Mouse (Mus musculus) T-helper 2 cell (primary cell): ENCODE results near the gene Lefty1.
"Not testable (repeated sequence)": the region's sequence is repeated elsewhere in the genome, so short reads cannot be mapped to it uniquely, and the experiment has no call there.

ENCODE experiments used
- in situ Hi-C: fragments of 300-600 bp; cut with MboI, MseI; formaldehyde crosslinking; loops from one replicate; pipeline ENCODE4 v1.15.1; 2025; ENCODE audit warnings: high pct_unique_total_duplicates

The Lefty1 gene

DNA sequence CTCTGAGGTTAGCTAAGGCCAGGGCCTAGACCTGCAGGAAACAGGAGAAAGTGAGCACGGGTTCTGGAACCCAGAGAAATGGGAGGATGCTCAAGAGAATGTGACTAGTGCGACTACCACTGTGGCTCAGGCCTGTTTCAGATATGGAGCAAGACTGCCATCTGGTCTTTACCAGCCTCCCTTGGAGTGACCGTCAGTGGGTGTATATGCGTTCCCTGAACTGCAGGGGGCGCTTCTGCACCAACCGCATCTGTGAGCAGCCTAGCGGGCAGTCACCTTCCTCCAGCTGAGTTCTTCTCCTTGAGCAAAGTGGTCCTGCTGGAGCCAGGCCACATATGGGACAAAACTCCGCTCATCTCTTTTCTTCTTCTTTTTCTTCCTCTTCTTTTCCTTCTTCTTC lies 15.1 kb upstream of the Lefty1 start:
- in situ Hi-C loops, result no loop called here

DNA sequence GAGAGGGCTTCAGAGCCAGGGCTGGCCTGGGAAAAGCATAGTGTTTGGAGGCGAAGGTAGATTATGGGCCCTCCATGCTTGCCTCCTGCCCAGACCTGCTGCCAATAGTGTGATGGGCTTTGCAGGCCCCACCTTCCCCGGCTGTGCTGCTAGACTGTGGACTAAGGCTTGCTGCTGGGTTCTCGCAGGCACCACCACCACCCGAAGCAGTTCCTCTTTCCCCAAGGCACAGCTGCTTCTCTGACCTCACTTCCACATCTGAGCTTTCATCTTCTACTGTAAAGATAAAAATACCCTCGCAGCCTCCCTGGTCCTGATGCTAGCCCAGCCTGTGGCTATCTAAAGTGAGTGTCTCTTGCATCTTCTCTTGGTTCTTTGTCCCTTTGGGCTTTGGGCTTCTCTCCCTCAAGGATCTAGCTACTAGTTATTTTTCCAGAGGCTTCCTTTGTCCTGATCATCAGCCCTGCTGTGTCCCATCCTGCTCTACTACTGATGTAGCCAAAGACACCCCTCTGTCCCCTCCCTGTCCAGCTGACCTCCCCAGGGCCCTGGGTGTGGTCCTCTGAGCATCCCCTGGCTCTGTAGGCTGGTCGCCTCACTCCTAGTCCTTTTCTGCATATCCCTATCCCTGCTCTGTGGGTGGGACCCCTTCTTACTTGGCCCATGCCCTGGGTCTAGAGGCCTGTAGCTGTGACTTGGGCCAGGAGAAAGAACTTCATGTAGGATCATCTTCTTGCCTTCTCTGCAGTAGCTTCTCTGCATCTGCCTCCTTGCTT lies 12.4 kb upstream of the Lefty1 start:
- in situ Hi-C loops, result no loop called here

DNA sequence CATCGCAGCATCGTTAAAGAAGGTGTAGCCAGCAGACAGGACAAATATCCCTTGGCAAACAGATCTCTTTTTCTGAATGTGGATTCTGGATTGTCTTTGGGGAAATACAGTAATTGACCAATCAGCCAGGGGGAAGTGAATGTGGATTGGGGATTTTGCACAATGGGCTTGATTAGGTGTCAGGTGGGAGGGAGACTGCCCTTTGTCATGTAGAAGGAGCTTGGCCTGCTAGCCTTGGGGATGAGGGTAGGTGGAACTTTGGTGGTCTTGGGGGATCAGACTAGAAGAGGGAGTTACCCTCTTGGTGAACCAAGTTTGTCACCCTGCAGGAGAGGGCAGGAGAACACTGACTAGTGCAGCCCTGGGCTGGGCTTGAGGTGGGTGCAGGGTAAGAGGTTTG lies 10.1 kb upstream of the Lefty1 start:
- in situ Hi-C loops, result no loop called here

DNA sequence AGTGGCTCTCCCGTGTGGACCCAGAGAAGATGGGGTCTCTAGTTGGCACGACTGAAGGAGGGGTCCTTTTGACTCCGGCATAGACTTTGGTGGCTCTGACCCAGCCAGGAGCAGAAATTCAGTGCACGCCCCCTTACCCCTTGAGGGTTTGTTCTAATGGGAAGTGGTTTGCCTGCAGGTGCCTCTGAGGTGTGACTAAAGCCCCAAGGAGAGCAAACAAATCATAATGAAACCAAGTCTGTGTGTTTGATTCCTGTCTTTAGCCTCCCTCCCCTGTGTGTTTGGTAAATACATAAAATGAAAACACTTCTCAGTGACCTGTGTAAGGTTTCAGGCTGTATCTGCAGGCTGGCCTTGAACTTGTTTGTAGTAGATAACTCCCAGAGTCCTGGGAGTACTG lies 8.5 kb upstream of the Lefty1 start:
- in situ Hi-C loops, result no loop called here

DNA sequence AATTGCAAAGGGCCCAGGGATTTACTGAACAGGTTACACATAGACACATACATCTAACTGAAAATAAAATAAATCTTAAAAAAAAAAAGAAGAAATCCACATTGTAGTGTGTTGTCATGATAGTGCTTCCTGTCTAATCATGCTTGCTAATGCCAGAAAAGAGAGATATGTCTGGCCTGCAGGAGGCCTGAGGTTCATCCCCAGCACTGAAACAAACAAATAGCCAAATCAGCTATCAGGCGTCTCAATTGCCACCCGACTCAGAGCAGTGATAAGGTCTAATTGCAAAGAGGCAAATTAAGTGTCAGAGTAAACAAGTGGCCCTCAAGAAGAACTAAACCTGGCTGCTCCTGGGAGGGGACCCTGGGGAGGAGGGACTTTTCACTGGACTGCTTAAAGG lies 5.2 kb upstream of the Lefty1 start:
- in situ Hi-C loops, result no loop called here

DNA sequence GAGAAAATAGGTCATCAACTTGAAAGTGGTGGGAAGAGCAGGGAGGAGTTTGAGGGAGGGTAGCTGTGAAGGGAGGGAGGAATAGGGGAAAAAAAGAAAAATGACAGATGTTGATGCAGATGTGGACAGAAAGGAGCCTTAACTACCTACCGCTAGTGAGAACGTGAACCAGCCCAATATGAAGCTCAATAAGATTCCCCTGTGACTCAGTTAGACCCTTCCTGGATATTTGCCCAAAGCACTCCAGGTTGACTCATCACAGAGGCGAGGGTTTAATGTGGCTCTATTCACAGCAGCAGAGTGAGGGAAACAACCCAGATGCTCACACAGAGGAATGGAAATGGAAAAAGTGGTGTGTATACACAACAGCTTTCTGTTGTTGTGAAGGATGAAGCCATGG lies 3.7 kb upstream of the Lefty1 start:
- in situ Hi-C loops, result no loop called here

DNA sequence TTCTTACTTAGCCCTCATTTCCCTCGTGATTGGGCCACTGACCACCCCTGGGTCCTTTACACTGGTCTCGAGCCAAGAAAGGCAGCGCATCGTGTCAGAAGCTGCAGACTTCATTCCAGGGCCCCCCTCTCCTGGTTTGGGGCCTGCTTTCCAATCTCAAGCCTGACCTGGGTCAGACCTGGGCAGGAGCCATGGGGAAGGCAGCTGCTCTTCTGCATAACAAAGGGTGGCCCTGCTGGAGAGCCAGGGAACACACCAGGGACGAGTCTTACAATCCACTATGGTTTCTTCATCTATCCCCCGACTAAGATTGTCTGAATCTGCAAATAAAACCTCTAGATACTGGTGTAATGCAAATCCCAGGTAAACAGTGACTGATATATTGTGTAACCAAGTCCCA lies 1.2 kb upstream of the Lefty1 start:
- in situ Hi-C loops, result no loop called here

DNA sequence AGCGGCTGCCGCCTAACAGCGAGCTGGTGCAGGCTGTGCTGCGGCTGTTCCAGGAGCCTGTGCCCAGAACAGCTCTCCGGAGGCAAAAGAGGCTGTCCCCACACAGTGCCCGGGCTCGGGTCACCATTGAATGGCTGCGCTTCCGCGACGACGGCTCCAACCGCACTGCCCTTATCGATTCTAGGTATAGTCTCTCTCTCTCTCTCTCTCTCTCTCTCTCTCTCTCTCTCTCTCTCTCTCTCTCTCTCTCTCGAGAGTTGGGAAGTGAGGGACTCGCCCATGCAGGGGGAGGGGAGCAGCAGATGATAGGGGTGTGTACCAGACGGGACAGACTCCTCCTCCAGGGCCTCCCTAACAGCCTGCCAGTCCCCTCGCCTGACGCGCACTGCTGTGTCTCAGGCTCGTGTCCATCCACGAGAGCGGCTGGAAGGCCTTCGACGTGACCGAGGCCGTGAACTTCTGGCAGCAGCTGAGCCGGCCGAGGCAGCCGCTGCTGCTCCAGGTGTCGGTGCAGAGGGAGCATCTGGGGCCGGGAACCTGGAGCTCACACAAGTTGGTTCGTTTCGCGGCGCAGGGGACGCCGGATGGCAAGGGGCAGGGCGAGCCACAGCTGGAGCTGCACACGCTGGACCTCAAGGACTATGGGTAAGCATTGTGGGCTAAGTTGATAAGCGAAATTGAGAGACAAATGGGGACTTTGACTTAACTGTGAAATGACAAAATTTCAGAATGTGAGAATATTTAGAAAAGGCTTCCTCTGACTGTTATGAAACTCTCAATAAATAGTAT lies 2.0 kb downstream of the Lefty1 start:
- in situ Hi-C loops, result not testable (repeated sequence)

DNA sequence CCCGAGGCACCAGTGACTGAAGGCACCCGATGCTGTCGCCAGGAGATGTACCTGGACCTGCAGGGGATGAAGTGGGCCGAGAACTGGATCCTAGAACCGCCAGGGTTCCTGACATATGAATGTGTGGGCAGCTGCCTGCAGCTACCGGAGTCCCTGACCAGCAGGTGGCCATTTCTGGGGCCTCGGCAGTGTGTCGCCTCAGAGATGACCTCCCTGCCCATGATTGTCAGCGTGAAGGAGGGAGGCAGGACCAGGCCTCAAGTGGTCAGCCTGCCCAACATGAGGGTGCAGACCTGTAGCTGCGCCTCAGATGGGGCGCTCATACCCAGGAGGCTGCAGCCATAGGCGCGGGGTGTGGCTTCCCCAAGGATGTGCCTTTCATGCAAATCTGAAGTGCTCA lies 2.8 kb downstream of the Lefty1 start:
- in situ Hi-C loops, result not testable (repeated sequence)

DNA sequence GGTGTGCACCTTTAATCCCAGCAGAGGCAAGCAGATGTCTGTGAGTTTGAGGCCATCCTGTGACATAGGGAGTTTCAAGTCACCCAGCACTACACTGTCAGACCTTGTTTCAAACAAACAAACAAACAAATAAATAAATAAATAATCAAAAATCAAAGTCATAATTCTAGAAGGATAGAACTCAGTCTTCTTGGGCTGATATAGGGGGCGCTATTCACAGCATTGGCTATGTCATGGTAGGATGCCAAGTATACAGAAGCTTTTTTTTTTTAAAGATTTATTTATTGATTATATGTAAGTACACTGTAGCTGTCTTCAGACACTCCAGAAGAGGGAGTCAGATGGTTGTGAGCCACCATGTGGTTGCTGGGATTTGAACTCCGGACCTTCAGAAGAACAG lies 4.0 kb downstream of the Lefty1 start:
- in situ Hi-C loops, result not testable (repeated sequence)

DNA sequence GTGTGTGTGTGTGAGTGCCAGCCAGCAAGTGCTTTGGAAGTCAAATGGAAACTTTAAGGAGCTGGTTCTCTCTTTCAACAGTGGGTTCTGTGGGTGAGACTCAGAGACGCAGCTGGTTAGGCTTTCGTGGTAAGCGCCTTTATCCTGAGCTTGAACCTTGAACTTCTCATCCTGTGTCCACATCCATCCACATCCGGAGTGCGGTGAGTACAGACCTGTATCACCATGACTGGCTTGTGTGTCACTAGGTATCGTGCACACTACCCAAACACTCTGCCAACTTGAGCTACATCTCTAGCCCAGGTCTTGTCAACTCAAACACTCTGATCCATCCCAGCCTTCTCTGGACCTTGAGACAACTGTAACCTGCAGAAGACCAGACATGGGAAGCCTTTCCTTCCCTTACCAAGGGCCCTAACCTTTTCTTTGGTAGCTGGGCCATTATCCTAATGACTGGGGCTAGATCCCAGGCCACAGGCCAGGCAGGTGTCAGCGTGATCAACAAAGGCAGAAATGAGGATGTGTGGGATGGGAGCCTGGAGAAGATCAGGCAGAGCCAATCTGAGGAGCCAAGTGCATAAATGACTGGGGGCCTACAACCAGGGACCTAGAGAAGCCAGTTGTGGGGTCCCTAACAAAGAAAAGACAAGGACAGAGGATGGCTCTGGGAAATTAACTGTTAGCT lies 6.1 kb downstream of the Lefty1 start:
- in situ Hi-C loops, result loop anchor here (5.0 kb wide), 1 partner anchor 34 kb away; no protein-coding TSS in a partner anchor

DNA sequence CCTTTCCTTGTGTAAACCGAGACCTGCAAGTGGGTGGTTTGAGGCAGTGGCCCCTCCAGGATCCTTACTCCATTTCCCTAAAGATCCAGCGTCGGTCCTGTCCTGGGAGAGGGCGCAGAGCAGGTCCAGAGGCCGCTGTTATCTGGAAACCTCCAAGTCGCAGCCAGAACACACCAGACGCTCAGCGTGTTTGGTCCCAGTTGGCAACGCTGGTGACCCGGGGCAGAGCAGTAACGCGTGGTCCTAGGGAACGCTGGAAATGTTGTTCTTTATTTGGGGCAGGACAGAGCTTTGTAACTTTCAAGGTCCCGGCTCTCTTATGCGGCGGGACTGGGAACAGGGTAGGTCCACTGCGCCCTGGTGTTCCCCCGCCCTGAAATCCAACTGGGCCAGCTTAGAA lies 6.9 kb downstream of the Lefty1 start:
- in situ Hi-C loops, result loop anchor here (5.0 kb wide), 1 partner anchor 34 kb away; no protein-coding TSS in a partner anchor

DNA sequence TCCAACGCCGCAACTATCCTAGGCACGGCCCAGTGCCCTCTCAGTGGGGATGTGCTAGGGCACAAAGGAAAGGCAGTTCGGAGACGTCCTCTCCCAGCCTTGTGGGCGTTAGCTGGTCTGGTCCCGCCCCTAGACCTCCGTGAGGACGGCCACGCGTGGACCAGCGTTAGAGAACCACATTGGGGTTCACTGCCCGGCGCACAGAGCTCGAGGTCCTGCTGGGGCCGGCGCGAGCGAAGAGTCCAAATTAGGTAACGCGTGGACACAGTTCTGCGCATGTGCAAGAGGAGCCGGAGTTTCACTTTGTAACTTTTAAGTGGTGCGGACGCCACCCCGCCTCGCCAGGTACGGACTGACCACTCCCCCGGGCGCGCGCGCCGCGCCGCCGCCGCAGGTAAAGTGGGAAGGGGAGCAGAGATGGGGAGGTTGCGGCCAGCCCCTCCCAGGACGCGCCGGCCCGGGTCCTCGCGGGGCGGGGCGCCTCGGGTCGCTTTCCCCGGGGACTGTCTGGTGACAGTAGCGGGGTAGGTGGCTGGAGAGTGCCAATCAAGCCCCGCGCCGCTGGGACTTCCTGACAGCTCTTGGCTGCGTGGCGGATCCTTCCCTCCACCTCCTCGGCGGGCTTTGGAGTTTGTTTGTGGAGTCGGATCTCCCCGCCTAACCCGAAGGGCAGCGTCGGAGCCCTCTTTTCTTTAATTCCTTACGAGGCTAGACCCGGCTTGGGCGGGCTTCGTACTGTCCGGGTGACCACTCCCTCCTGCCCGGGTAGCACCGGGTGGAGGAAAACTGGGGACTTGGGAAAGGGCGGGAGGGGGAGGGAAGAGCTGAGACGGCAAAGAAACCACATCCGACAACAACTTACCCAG lies 7.6 kb downstream of the Lefty1 start, which contains the start of gene Tmem63a:
Gene Tmem63a (plus strand): TSS at position 179 of the 866 bp plus-strand sequence.
- in situ Hi-C loops, result loop anchor here (5.0 kb wide), 1 partner anchor 35 kb away; no protein-coding TSS in a partner anchor

DNA sequence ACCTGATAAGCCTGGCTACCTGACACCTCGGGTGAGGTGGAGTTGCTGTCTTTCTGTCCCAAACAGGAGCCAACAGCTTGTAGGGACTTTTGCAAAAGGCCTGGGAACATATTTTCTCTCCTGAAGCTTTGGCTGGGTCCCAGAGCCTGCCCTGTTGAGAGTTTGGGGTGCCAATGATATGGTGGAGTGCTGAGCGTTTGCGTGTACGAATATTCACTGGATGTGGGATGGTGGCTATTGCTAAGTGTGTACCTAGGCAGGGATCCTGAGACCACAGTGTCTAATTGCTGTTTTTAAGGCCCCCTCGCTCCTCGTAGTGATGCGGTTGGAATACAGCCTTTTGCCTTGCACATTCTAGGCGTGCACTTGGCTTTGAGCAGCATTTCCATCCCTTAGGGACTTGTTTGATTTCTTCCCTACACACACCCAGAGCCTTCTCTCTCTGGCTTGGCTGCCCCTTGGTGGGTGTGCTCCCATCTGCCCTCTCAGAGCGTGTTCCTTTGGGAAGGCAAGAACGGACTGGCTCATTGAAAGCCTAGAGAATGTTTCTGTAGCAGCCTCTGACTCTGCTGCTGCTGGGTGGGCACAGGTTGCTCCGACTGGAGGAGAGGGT lies 8.3 kb downstream of the Lefty1 start:
- in situ Hi-C loops, result loop anchor here (5.0 kb wide), 1 partner anchor 36 kb away; no protein-coding TSS in a partner anchor

DNA sequence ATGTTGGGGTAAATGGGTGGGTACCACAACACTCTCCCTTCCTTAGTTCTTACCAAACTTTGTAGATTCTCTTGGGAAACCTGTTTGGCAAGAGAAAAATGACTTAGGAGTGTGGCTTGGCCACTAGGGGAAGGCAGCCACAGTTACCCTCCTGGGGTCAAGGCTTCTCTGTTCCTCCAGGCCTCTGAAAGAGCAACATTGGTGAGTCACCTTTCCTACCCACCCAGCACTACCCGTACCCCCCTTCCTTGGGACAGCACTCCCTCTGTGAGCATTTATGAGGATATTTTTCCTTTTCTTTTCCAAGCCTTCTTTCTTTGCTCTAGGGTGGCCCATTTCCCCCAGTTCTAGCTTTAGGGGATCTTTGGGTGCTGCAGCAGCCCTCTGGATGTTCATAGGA lies 9.1 kb downstream of the Lefty1 start:
- in situ Hi-C loops, result loop anchor here (5.0 kb wide), 1 partner anchor 37 kb away; no protein-coding TSS in a partner anchor

DNA sequence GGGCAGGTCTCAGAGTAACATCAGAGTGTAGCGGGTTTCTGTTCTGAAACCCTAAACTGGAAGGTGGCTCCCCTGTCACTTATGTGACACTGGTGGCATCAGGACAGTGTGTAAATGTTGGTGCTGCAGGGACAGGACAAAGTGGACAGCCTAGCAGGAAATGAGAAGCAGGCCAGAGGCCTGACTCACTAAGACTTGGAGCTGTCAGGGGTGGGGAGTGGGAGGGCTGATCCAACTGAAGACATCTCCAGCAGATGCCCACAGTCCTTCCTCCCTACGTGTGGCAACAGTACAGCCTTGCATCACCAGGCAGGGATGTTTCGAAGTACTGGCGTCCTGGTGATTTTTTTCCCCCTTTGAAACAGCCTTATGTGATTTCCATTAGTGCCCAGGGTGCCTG lies 9.7 kb downstream of the Lefty1 start:
- in situ Hi-C loops, result loop anchor here (5.0 kb wide), 1 partner anchor 37 kb away; no protein-coding TSS in a partner anchor

DNA sequence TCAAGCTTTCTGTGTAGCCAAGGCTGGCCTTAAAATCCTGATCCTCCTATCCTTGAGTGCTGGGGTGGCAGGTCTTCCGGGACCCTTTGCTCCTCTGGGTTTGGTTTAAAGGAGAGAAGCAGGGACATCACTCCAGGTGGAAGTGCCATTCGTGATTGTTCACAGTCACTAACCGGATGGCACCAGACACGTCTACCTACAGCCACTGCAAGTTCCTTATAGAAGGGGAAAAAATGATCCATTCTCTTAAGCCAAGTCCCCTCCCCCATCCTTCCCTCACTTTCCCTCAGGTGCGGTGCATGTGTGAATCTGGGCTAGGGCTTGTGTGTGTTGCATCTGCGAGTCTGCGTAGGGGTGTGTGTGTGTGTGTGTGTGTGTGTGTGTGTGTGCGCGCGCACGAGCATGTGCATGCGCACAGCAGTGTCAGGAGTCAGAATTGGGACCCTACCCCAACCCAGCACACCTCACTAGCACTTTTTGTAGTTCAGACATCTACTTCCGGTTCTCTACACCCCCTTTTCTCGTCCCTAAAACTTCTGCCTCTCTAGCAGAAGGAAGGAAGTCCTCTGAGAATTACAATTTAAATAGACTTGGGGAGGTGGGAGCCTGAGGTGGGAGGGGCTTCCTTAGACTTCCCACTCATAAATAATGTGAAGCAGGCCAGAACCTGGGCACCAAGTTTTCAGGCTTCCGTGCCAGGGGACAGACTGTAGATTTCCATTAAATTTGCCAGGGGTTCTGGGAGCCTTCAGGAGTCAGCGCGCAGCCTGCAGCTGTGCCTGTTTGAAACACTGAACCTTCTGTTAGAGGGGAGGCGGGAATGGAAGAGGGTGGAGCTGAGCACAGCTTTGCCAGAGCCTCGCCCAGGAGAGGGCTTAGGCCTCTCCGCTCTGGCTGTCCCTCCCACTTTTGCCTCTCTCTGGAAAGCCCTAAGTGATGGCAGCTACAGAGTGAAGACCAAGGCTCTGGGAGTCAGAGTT lies 10.5 kb downstream of the Lefty1 start:
- in situ Hi-C loops, result no loop called here

DNA sequence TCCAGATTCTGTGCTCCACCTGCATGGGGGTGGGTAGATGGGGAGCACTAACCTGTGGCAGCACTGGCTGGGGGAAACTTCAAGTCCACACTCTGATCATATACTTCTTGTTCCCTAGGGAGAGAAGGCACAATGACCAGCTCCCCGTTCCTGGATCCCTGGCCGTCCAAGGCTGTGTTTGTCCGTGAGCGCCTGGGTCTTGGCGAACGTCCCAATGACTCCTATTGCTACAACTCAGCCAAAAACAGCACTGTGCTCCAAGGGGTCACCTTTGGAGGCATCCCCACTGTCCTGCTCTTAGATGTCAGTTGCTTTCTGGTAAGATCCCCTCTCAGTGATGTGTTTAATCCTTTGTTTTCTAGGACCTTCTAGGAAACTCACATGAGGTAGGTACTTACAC lies 11.6 kb downstream of the Lefty1 start:
- in situ Hi-C loops, result no loop called here

DNA sequence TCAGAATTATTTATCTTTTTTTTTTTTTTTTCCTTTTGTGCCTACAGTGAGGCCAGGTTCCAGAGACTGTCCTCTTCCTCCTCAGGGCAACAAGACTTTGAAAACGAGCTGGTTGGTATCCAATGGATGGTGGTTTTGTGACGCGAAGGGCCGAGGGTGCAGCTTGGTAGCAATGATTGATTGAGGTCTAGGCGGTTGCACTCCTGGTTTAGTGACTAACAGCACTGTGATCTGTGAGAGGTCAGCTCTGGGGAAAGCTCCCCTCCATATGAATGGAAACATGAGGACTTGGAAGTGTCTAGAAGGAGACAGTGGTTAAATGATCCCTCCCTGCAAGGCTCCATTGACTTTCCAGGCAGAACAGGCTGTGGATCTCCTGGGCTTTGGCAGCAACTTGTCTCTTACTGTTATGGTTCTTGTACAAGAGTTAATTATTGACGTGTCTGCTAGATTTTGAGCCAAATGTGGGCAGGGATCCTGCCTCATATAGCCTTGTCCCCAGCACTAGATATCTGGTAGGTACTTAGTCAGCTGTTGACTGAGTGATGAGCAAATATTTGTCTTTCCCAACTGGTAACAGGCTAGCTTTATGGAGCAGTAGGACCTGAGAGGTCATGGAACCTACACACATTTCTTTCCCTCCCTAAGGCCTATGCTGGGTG lies 17.4 kb downstream of the Lefty1 start:
- in situ Hi-C loops, result no loop called here
